Mouse (Mus musculus) olfactory bulb, adult 2 months (tissue): Measurements from ENCODE around the gene Gm45837.

Experiments used
- CTCF ChIP-seq: fragments of 200-500 bp; IDR thresholded peaks from 2 replicates; pipeline ENCODE4 v1.5.1; 2012; ENCODE audit warnings: low read depth, mild to moderate bottlenecking, low read length, moderate library complexity; ENCODE audit not compliant: insufficient read depth
- POLR2A ChIP-seq: fragments of 200-500 bp; IDR thresholded peaks from 2 replicates; pipeline ENCODE4 v1.6.1; 2012; ENCODE audit warnings: mild to moderate bottlenecking, low read depth, low read length, moderate library complexity; ENCODE audit not compliant: insufficient read depth

DNA sequence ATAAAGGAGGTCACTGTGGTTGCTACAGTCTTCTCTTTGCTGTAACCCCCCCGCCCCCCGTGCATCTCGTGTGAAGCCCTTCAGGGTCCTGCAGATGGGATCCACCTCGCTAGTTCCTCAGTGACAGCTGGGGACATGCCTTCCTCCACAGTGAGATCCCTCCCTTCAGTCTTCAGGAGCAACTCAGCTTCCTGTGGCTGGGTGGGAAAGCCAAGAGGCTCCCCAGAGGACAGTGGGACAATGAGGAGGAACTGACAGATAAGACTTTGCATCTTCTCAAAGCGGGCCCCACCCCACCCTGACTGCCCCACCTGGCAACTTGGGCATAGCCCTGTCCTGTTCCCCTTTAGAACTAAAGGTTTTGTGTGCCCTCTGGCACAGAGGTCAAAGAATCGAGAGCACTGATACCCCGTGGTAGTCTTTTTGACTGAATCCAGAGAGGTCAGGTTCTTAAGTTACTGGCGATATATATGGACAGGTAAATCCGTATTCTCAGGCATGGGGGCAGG is 48.7 kb downstream of the Gm45837 start:
- TF ChIP-seq CTCF (no peak), POLR2A (no peak)
